Mouse (Mus musculus) c-Kit-positive CD71-positive TER-119-positive erythroid progenitor cells, embryonic 14.5 days (primary cell): ENCODE data around the gene Tekt2.

Experiments
- DNase-seq: peaks from one replicate; pipeline ENCODE4 v3.0.0-alpha.2; 2013; ENCODE audit warnings: low spot score

Gene Tekt2

DNA sequence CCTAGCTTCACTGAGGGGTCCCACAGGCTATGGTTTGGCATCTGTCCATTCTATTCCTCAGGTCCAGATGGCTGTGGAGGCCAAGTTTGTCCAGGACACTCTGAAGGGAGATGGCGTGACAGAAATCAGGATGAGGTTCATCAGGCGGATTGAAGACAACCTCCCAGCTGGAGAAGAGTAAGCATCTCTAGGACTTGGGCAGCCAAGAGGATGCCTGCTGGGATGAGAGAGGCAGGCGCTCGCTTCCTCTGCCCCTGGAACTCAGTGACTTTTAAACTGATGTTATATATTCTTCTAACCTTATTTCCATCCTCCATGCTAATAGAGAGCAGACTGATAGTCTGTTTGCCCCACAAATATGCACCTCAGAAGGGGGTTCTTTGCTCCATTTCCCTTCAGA, 50.4 kb downstream of the Tekt2 start:
- DNase-seq = no peak

DNA sequence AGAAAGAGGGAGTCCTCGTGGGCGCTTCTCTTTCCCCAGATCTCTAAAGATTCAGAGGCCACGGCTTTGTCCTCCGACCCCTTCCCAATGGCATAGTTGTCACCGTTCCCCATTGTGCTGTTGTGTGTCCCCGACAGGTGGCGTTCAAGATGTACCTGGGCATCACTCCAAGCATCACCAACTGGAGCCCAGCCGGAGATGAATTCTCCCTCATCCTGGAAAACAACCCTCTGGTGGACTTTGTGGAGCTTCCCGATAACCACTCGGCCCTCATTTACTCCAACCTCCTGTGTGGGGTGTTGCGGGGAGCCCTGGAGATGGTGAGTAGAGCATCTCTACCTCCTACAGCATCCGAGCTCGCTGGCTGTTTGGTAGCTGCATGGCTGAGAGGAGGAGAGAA, 51.7 kb downstream of the Tekt2 start:
- DNase-seq = no peak
